Mouse (Mus musculus): Measurements from ENCODE around the gene Cntnap1. TPM values are rescaled to one million over a fixed set of nuclear protein-coding genes. Genes with fewer than 3 reads are reported as not detected.
"Not testable (repeated sequence)": the region's sequence is repeated elsewhere in the genome, so short reads cannot be mapped to it uniquely, and the experiment has no call there.

Cntnap1 gene
- polyA plus RNA-seq, 1 experiment from 2014 or later = 0.36 TPM

DNA sequence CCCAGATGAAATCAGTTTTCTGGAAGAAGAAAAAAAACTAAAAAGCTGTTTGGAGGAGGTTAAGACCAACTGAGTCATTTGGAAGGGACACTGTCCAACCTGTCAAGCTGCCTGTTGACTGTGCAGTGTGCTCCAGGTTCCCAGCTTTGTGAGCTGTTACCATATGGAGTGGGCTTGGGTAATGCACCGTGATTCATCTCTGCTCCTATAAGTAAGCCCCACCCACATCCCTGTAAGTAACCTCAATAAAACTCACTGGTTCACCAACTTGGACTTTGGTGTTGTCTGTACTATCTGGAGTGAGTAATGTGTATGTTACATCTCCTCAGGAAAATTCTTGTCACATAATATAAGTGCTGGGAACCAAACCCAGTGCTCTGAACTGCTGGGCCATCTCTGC, 17.5 kb upstream of the Cntnap1 start:
- WGBS = 87% methylated on average over 1 of the region's 1 CpGs
- Histone ChIP-seq H3K27me3 (peaks cover 17% of the 10 kb centered on the region; the same call in 1 of the 2 replicates), H3K4me2 (no peak overlapping the region), H3K27ac (no peak overlapping the region), H3K9me3 (replicated peaks) (no peaks in the 10 kb centered on the region), H3K4me3 (no peak overlapping the region), H3K9ac (no peak overlapping the region), H3K36me3 (ENCODE audit: poor library complexity, severe bottlenecking) (no peaks in the 10 kb centered on the region), H3K4me1 (peaks cover 25% of the 10 kb centered on the region)
- ATAC-seq = no peak

GRCm38 (mm10) chr11:101154648-101155047, 15.7 kb upstream of the Cntnap1 start:
- Histone ChIP-seq H3K27ac (no peak overlapping the region), H3K27me3 (peaks cover 21% of the 10 kb centered on the region; the same call in 1 of the 2 replicates), H3K4me2 (no peak overlapping the region), H3K4me1 (peaks cover 18% of the 10 kb centered on the region), H3K36me3 (ENCODE audit: poor library complexity, severe bottlenecking) (no peaks in the 10 kb centered on the region), H3K4me3 (no peak overlapping the region), H3K9me3 (replicated peaks) (no peaks in the 10 kb centered on the region), H3K9ac (no peak overlapping the region)
- no peak for ATAC-seq

GRCm38 (mm10) chr11:101155151-101155550, 15.2 kb upstream of the Cntnap1 start:
- no peak for ATAC-seq
- no peaks in the 10 kb centered on the region for H3K36me3 ChIP-seq (ENCODE audit: poor library complexity, severe bottlenecking)
- H3K4me1 ChIP-seq = peaks cover 14% of the 10 kb centered on the region
- H3K9ac ChIP-seq = no peak overlapping the region
- WGBS = 71% methylated on average over 6 of the region's 6 CpGs
- no peaks in the 10 kb centered on the region for H3K9me3 ChIP-seq (replicated peaks)
- peaks cover 21% of the 10 kb centered on the region; the same call in 1 of the 2 replicates for H3K27me3 ChIP-seq
- H3K27ac ChIP-seq = no peak overlapping the region
- peak overlapping the region; percentile 72; the same call in 1 of the 2 replicates for H3K4me2 ChIP-seq
- H3K4me3 ChIP-seq = no peak overlapping the region

DNA sequence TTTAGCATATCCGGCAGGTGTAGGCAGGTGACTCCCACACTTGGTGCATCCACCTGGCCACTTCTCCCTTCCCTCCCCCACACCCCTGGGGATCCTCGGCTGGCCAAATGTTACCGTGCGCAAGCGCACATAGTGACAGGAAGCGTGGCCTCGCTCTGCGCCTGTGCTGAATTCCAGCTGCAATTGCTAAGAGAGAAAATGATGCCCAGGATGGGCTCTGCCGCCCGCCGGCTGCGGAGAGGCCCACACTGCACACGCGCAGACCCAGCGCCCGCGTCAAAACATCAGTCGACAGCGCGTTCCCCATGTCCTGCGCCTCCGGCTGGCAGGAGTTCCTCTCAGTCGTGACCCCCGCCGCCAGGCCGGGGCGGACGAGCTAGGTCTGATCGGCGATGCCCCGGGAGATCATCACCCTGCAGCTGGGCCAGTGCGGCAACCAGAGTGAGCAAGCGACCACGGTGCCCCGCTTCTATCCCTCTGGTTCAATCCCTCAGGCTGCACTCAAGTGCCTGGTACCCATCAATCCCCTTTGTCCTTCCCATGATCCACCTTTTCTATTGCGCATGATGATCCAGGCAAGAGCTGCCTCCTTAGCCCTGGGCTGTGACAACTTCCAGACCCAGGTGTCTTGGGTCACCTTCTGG, 14.5 kb upstream of the Cntnap1 start, which contains the start of gene Tubg2:
Tubg2 (plus strand) TSS at position 180 of the 644 bp plus-strand sequence.
- peak within 1 kb of the TSS; percentile 74 for H3K9ac ChIP-seq
- ATAC-seq = peak; percentile 90
- peak within 1 kb of the TSS; percentile 44 for H3K4me3 ChIP-seq
- peaks cover 14% of the 10 kb centered on the region for H3K4me1 ChIP-seq
- H3K36me3 ChIP-seq (ENCODE audit: poor library complexity, severe bottlenecking) = no peaks in the 10 kb centered on the region
- WGBS = 1% methylated on average over 36 of the region's 36 CpGs
- H3K27me3 ChIP-seq = peaks cover 21% of the 10 kb centered on the region; the same call in 1 of the 2 replicates
- H3K9me3 ChIP-seq (replicated peaks) = no peaks in the 10 kb centered on the region
- peak within 1 kb of the TSS; percentile 82 for H3K27ac ChIP-seq
- H3K4me2 ChIP-seq = peak within 1 kb of the TSS; percentile 72

DNA sequence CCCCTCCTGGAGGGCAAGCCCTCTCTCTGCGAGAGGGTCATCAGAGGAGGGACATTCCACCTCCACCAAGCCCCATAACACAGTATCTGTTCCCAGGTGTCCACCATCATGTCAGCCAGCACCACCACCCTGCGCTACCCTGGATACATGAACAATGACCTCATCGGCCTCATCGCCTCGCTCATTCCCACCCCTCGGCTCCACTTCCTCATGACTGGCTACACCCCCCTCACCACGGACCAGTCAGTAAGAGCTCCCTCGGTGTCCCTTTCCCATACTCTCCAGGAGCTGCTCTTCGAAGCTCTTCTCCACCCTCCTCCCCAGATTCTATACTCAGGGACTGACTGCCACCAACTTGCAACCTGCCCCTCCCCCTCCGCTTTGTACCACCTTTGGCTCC, 10.2 kb upstream of the Cntnap1 start:
- ATAC-seq; H3K9ac ChIP-seq; H3K9me3 ChIP-seq (replicated peaks); H3K4me2 ChIP-seq; H3K4me3 ChIP-seq; H3K27ac ChIP-seq: not testable (repeated sequence)
- Histone ChIP-seq H3K4me1 (peaks cover 23% of the 10 kb centered on the region), H3K27me3 (peaks cover 55% of the 10 kb centered on the region), H3K36me3 (ENCODE audit: poor library complexity, severe bottlenecking) (peaks cover 21% of the 10 kb centered on the region; the same call in 1 of the 2 replicates)
- 84% methylated on average over 8 of the region's 10 CpGs for WGBS

GRCm38 (mm10) chr11:101160981-101161505, 9.3 kb upstream of the Cntnap1 start:
- peaks cover 64% of the 10 kb centered on the region for H3K27me3 ChIP-seq

GRCm38 (mm10) chr11:101161551-101161950, 8.8 kb upstream of the Cntnap1 start:
- Histone ChIP-seq H3K4me3 (no peak overlapping the region), H3K4me2 (no peak overlapping the region), H3K9ac (no peak overlapping the region), H3K27ac (no peak overlapping the region), H3K36me3 (ENCODE audit: poor library complexity, severe bottlenecking) (peaks cover 26% of the 10 kb centered on the region; the same call in 1 of the 2 replicates), H3K27me3 (peaks cover 65% of the 10 kb centered on the region), H3K9me3 (replicated peaks) (no peaks in the 10 kb centered on the region), H3K4me1 (peaks cover 10% of the 10 kb centered on the region; the same call in 1 of the 2 replicates)
- 88% methylated on average over 15 of the region's 15 CpGs for WGBS
- no peak for ATAC-seq

More at GRCm38 (mm10) chr11:101160981-101161505, 9.3 kb upstream of the Cntnap1 start:
- H3K9ac ChIP-seq; H3K4me2 ChIP-seq; ATAC-seq; H3K9me3 ChIP-seq (replicated peaks); H3K4me3 ChIP-seq; H3K27ac ChIP-seq: not testable (repeated sequence)
- peaks cover 22% of the 10 kb centered on the region; the same call in 1 of the 2 replicates for H3K36me3 ChIP-seq (ENCODE audit: poor library complexity, severe bottlenecking)
- H3K4me1 ChIP-seq = peaks cover 14% of the 10 kb centered on the region
- WGBS = 80% methylated on average over 8 of the region's 8 CpGs

GRCm38 (mm10) chr11:101162301-101162700, 8.0 kb upstream of the Cntnap1 start:
- Histone ChIP-seq H3K4me2 (no peak overlapping the region), H3K27ac (no peak overlapping the region), H3K36me3 (ENCODE audit: poor library complexity, severe bottlenecking) (peaks cover 31% of the 10 kb centered on the region), H3K27me3 (peaks cover 69% of the 10 kb centered on the region), H3K4me1 (peaks cover 10% of the 10 kb centered on the region; the same call in 1 of the 2 replicates), H3K4me3 (no peak overlapping the region), H3K9me3 (replicated peaks) (no peaks in the 10 kb centered on the region), H3K9ac (no peak overlapping the region)
- WGBS = 54% methylated on average over 5 of the region's 5 CpGs
- ATAC-seq = no peak

DNA sequence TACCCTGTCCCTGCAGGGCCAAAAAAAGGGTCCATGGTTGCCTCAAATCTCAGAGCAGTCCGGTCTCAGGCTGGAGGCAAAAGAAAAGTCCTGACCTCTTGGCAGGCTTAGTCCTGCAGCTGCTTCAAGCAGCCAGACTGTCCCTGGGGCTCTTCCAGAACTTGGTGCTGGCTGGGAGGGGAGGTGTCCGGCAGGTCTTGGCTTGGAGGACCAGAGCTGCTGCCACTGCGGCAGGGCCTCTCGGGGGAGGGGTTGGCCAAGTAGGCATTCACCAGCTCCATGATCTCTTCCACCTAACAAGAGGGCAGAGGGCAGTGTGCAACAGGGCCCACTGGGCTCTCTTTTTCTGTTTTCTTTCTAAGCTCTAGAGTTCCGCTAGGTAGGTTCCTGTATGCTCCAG, 7.6 kb upstream of the Cntnap1 start:
- H3K4me3 ChIP-seq = no peak overlapping the region
- H3K27ac ChIP-seq = no peak overlapping the region
- no peaks in the 10 kb centered on the region for H3K9me3 ChIP-seq (replicated peaks)
- no peak overlapping the region for H3K9ac ChIP-seq
- peaks cover 69% of the 10 kb centered on the region for H3K27me3 ChIP-seq
- WGBS = 58% methylated on average over 5 of the region's 5 CpGs
- ATAC-seq = no peak
- H3K36me3 ChIP-seq (ENCODE audit: poor library complexity, severe bottlenecking) = peaks cover 36% of the 10 kb centered on the region
- no peak overlapping the region for H3K4me2 ChIP-seq
- H3K4me1 ChIP-seq = peaks cover 10% of the 10 kb centered on the region; the same call in 1 of the 2 replicates

- peak overlapping the region; percentile 30 for H3K4me3 ChIP-seq
- no peak for ATAC-seq
Measured at GRCm38 (mm10) chr11:101163476-101164350, 6.6 kb upstream of the Cntnap1 start.

GRCm38 (mm10) chr11:101164351-101164665, 6.0 kb upstream of the Cntnap1 start:
- peaks cover 80% of the 10 kb centered on the region for H3K27me3 ChIP-seq
- no peaks in the 10 kb centered on the region for H3K9me3 ChIP-seq (replicated peaks)
- peaks cover 19% of the 10 kb centered on the region for H3K4me1 ChIP-seq
- peak overlapping the region; percentile 54 for H3K4me2 ChIP-seq
- peak overlapping the region; percentile 30 for H3K4me3 ChIP-seq
- no peak for ATAC-seq
- H3K9ac ChIP-seq = peak overlapping the region; percentile 17; the same call in 1 of the 2 replicates
- 5% methylated on average over 21 of the region's 21 CpGs for WGBS
- H3K36me3 ChIP-seq (ENCODE audit: poor library complexity, severe bottlenecking) = peaks cover 38% of the 10 kb centered on the region
- no peak overlapping the region for H3K27ac ChIP-seq

More at GRCm38 (mm10) chr11:101163476-101164350, 6.6 kb upstream of the Cntnap1 start:
- peaks cover 38% of the 10 kb centered on the region for H3K36me3 ChIP-seq (ENCODE audit: poor library complexity, severe bottlenecking)
- H3K9ac ChIP-seq = peak overlapping the region; percentile 17; the same call in 1 of the 2 replicates
- H3K27me3 ChIP-seq = peaks cover 74% of the 10 kb centered on the region
- peak overlapping the region; percentile 54 for H3K4me2 ChIP-seq
- H3K27ac ChIP-seq = no peak overlapping the region
- H3K9me3 ChIP-seq (replicated peaks) = no peaks in the 10 kb centered on the region
- WGBS = 9% methylated on average over 49 of the region's 49 CpGs
- peaks cover 13% of the 10 kb centered on the region; the same call in 1 of the 2 replicates for H3K4me1 ChIP-seq
